Mouse (Mus musculus): ENCODE results near the gene Ccdc160. TPM values are rescaled to one million over a fixed set of nuclear protein-coding genes. Genes with fewer than 3 reads are reported as not detected.
A peak's percentile ranks its signal among the peaks of the same experiment; 100 is the strongest.

Gene Ccdc160
- polyA plus RNA-seq (2014; fragmentation: Nextera tagmentation; extraction: Ambion mirVana), result 0.70 and 1.00 TPM in 2 replicates

DNA sequence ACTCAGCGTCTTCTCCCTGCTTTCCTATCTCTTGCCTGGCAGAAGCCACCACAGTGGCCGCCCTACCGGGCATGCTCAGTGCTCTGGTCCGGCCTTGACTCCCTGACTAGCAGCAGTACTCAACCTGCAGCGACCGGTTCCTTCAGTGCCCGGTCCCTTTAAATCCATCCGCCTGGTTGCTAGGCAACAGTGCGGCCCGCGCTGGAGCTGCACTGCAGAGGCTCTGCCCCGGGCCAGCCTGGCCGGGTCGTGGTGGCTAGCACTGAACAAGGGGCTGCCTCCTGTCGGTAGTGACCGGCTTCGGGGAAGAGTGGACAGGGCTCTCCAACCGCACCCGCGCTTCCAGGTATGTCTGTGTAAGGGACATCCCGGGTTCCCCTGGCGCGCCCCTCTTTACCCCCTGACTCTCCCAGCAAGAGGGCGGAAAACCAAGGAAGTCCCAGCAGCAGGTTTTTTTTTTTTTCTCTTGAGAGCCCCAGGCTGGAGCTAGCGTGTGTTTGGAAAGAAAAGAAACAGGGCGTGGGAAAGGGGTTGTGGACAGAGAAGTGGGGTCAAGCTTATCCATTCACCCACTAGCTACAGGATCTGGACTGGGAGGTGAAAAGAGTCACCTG, at the start of gene Ccdc160:
Gene Ccdc160, plus strand, starts transcription at position 221 of the 614 bp plus-strand sequence.
- Histone ChIP-seq H3K4me1 (ENCODE audit: control insufficient read depth, insufficient read depth, low read length) (no peaks in the 10 kb centered on the region), H3K36me3 (ENCODE audit: control insufficient read depth, insufficient read depth, low read length) (no peaks in the 10 kb centered on the region), H3K4me3 (ENCODE audit: low read depth, low read length) (peak within 1 kb of the TSS; percentile 31), H3K27ac (ENCODE audit: low read length) (no peak within 1 kb of the TSS), H3K9me3 (ENCODE audit: control insufficient read depth, low read depth, low read length) (no peaks in the 10 kb centered on the region), H3K4me2 (replicated peaks; ENCODE audit: low read depth, low read length) (peak within 1 kb of the TSS; percentile 49), H3K9ac (replicated peaks; ENCODE audit: low read depth, low read length) (no peak within 1 kb of the TSS), H3K27me3 (ENCODE audit: control insufficient read depth, insufficient read depth, low read length) (no peaks in the 10 kb centered on the region)
- WGBS, result 12% methylated on average over 26 of the region's 26 CpGs
- ATAC-seq (ENCODE audit: insufficient number of reproducible peaks, insufficient read depth, low FRiP score, low read depth), result peak; percentile 86

DNA sequence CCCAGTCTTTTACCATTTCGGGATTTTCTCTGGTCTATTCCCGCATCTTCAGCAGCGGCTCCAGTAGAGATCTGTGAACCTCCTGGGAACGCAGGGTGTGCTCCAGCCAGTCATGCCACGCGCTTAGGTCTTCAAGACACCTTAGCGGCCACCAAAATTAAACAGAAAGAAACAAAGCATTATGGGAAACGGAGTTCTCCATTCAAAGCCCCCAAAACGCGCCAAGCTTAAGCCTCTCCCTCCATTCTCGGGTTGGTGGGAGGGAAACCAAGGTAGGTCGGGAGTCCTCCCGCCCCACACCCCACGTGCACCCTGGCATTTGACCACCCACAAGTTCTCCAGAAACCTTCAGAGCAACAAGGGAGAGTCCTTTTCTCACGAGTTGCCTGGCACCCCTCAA, 47.2 kb upstream of the Ccdc160 start:
- H3K9ac ChIP-seq (replicated peaks; ENCODE audit: low read depth, low read length), result no peak overlapping the region
- H3K4me2 ChIP-seq (replicated peaks; ENCODE audit: low read depth, low read length), result peak overlapping the region; percentile 54
- no peaks in the 10 kb centered on the region for H3K9me3 ChIP-seq (ENCODE audit: control insufficient read depth, low read depth, low read length)
- ATAC-seq (ENCODE audit: insufficient number of reproducible peaks, insufficient read depth, low FRiP score, low read depth), result no peak
- H3K27me3 ChIP-seq (ENCODE audit: control insufficient read depth, insufficient read depth, low read length), result no peaks in the 10 kb centered on the region
- no peaks in the 10 kb centered on the region for H3K36me3 ChIP-seq (ENCODE audit: control insufficient read depth, insufficient read depth, low read length)
- no peaks in the 10 kb centered on the region for H3K4me1 ChIP-seq (ENCODE audit: control insufficient read depth, insufficient read depth, low read length)
- WGBS, result 26% methylated on average over 15 of the region's 15 CpGs
- peak overlapping the region; percentile 29 for H3K4me3 ChIP-seq (ENCODE audit: low read depth, low read length)
- H3K27ac ChIP-seq (ENCODE audit: low read length), result no peak overlapping the region

DNA sequence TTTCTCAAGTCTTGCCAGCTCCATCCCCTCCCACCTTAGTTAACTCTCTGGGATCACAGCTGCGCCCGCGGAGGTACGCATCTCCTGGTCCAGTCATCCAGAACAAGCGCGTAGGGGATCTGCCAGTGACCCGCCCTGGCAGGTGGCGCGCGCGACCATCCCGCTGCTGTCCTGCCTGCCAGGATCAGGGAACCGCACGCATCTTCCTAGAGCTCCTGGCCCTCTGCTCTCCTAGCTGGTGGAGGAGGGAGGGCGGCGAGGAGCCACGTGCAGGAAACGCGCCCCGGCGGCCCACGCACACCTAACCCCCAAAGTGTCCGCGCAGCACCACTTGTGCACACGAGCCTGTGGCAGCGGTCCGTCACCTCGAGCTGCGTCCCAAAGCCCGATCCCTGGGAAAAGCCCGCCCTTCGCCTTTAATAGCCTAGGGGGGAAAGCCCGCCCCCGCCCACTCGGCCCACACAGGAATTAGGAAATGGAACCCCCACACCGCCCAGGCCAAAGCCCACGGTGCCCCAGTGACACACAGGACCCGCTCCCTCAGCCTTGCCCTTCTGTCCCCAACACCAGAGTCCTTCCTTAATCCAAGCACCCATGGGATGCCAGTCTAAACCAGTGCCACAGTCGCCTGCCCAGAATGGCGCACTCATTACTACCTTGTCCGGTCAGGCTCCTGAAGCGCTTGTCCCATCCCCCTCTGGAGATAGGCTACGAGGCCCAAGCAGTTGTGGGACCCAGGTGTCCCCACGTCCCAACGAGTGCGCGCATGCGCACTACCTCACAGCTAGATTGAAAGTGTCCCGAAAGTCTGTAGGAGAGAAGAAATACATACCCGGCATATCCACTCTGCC, 46.6 kb upstream of the Ccdc160 start:
- H3K4me1 ChIP-seq (ENCODE audit: control insufficient read depth, insufficient read depth, low read length), result no peaks in the 10 kb centered on the region
- ATAC-seq (ENCODE audit: insufficient number of reproducible peaks, insufficient read depth, low FRiP score, low read depth), result no peak
- H3K27ac ChIP-seq (ENCODE audit: low read length), result no peak overlapping the region
- 21% methylated on average over 46 of the region's 50 CpGs for WGBS
- H3K9ac ChIP-seq (replicated peaks; ENCODE audit: low read depth, low read length), result no peak overlapping the region
- H3K4me3 ChIP-seq (ENCODE audit: low read depth, low read length), result peak overlapping the region; percentile 29
- no peaks in the 10 kb centered on the region for H3K27me3 ChIP-seq (ENCODE audit: control insufficient read depth, insufficient read depth, low read length)
- H3K9me3 ChIP-seq (ENCODE audit: control insufficient read depth, low read depth, low read length), result no peaks in the 10 kb centered on the region
- H3K36me3 ChIP-seq (ENCODE audit: control insufficient read depth, insufficient read depth, low read length), result no peaks in the 10 kb centered on the region
- peak overlapping the region; percentile 54 for H3K4me2 ChIP-seq (replicated peaks; ENCODE audit: low read depth, low read length)

DNA sequence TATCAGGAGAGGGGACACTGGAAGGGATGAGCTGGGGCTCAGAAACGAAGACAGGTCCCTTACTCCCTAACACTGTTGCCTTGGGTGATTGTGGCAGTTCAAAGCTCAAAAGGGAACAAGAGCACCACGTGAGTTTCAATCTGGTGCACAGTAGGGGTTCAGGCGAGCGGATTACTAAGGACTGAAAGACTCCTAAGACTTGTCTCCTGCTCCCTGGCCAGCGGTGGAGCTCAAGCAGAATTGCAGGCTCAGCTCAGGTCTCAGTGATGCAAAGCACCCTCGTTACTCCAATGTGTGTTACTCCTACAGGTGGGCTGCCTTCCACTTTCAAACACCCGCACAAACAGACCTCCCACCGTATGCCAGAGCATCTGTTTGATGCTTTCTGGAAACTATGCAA, 45.5 kb upstream of the Ccdc160 start:
- 18% methylated on average over 8 of the region's 8 CpGs for WGBS
- no peak overlapping the region for H3K4me2 ChIP-seq (replicated peaks; ENCODE audit: low read depth, low read length)
- H3K9me3 ChIP-seq (ENCODE audit: control insufficient read depth, low read depth, low read length), result no peaks in the 10 kb centered on the region
- no peak overlapping the region for H3K27ac ChIP-seq (ENCODE audit: low read length)
- no peaks in the 10 kb centered on the region for H3K4me1 ChIP-seq (ENCODE audit: control insufficient read depth, insufficient read depth, low read length)
- ATAC-seq (ENCODE audit: insufficient number of reproducible peaks, insufficient read depth, low FRiP score, low read depth), result no peak
- H3K9ac ChIP-seq (replicated peaks; ENCODE audit: low read depth, low read length), result no peak overlapping the region
- H3K27me3 ChIP-seq (ENCODE audit: control insufficient read depth, insufficient read depth, low read length), result no peaks in the 10 kb centered on the region
- no peaks in the 10 kb centered on the region for H3K36me3 ChIP-seq (ENCODE audit: control insufficient read depth, insufficient read depth, low read length)
- H3K4me3 ChIP-seq (ENCODE audit: low read depth, low read length), result no peak overlapping the region

DNA sequence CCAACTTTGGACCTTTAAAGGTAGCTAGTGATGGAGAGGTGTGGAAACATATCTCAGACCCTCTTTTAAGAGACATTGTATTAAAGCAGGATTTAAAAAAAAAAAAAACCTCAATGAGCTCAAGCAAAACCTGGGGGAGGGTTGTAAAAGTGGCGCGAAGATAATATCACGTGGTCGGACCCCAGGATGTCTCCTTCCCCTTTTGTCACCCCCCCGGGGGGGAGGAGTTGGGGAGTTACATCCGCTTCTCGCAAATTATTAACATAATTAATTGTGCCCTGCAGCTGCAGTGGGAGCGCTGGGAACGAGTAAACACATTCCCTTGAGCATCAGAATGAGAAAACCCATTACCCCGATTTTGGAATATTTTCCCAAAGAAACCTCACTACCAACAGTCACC, 45.1 kb upstream of the Ccdc160 start:
- WGBS, result 19% methylated on average over 10 of the region's 10 CpGs
- no peak for ATAC-seq (ENCODE audit: insufficient number of reproducible peaks, insufficient read depth, low FRiP score, low read depth)
- no peak overlapping the region for H3K4me2 ChIP-seq (replicated peaks; ENCODE audit: low read depth, low read length)
- H3K9ac ChIP-seq (replicated peaks; ENCODE audit: low read depth, low read length), result no peak overlapping the region
- no peaks in the 10 kb centered on the region for H3K27me3 ChIP-seq (ENCODE audit: control insufficient read depth, insufficient read depth, low read length)
- H3K4me3 ChIP-seq (ENCODE audit: low read depth, low read length), result no peak overlapping the region
- no peaks in the 10 kb centered on the region for H3K36me3 ChIP-seq (ENCODE audit: control insufficient read depth, insufficient read depth, low read length)
- H3K4me1 ChIP-seq (ENCODE audit: control insufficient read depth, insufficient read depth, low read length), result no peaks in the 10 kb centered on the region
- no peak overlapping the region for H3K27ac ChIP-seq (ENCODE audit: low read length)
- no peaks in the 10 kb centered on the region for H3K9me3 ChIP-seq (ENCODE audit: control insufficient read depth, low read depth, low read length)

DNA sequence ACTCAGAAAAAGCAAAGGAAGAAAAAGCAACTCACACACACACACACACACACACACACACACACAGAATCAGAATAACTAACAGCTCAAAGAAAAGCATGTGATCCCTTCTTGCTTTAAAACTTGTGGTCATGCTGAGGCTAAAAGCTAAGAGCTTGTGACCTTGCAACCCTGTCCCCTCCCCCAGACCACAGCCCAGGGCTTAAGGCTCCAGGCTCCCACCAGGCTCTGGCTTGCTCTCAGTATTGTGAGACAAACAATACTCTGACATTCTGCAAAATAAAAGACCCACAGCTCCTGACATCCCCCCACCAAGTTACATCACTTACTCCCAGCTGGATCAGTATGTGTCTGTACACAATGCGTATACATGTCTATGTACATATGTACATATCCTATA, 44.2 kb upstream of the Ccdc160 start:
- Histone ChIP-seq H3K9ac (replicated peaks; ENCODE audit: low read depth, low read length) (no peak overlapping the region), H3K4me3 (ENCODE audit: low read depth, low read length) (no peak overlapping the region), H3K9me3 (ENCODE audit: control insufficient read depth, low read depth, low read length) (no peaks in the 10 kb centered on the region), H3K4me1 (ENCODE audit: control insufficient read depth, insufficient read depth, low read length) (no peaks in the 10 kb centered on the region), H3K27ac (ENCODE audit: low read length) (no peak overlapping the region), H3K4me2 (replicated peaks; ENCODE audit: low read depth, low read length) (no peak overlapping the region), H3K27me3 (ENCODE audit: control insufficient read depth, insufficient read depth, low read length) (no peaks in the 10 kb centered on the region), H3K36me3 (ENCODE audit: control insufficient read depth, insufficient read depth, low read length) (no peaks in the 10 kb centered on the region)
- WGBS, result 40% methylated on average over 1 of the region's 1 CpGs
- no peak for ATAC-seq (ENCODE audit: insufficient number of reproducible peaks, insufficient read depth, low FRiP score, low read depth)

DNA sequence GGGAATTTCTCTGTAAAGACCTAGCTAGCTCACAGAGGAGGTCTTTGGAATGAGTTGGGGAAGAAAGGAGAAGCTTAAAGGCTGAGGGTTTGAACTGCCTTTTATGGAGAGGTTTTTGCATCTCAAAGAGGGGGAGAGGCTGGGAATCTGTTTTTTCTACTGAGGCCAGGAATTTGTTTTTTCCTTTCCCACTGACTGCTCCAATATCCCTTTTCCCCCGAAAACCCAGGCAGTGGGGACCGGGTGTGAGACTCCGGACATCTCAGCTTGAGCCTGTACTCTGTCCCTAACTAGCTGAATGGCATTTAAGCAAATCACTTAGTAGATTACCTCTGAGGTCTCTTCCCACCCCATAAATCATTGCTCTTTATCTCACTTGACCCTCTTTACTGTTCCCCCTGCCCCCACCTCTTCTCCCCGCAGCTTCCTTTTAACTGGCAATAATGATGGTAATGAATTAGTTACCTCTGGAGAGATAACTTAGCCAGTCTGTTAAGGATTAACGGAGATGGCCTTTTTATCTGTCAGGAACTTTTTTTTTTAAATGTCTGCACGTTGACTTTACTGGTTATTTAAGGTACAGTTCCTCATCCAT, 37.4 kb upstream of the Ccdc160 start:
- Histone ChIP-seq H3K4me3 (ENCODE audit: low read depth, low read length) (no peak overlapping the region), H3K27ac (ENCODE audit: low read length) (no peak overlapping the region), H3K4me1 (ENCODE audit: control insufficient read depth, insufficient read depth, low read length) (no peaks in the 10 kb centered on the region), H3K36me3 (ENCODE audit: control insufficient read depth, insufficient read depth, low read length) (no peaks in the 10 kb centered on the region), H3K9me3 (ENCODE audit: control insufficient read depth, low read depth, low read length) (no peaks in the 10 kb centered on the region), H3K27me3 (ENCODE audit: control insufficient read depth, insufficient read depth, low read length) (no peaks in the 10 kb centered on the region), H3K4me2 (replicated peaks; ENCODE audit: low read depth, low read length) (no peak overlapping the region), H3K9ac (replicated peaks; ENCODE audit: low read depth, low read length) (no peak overlapping the region)
- WGBS, result 28% methylated on average over 6 of the region's 6 CpGs
- no peak for ATAC-seq (ENCODE audit: insufficient number of reproducible peaks, insufficient read depth, low FRiP score, low read depth)

DNA sequence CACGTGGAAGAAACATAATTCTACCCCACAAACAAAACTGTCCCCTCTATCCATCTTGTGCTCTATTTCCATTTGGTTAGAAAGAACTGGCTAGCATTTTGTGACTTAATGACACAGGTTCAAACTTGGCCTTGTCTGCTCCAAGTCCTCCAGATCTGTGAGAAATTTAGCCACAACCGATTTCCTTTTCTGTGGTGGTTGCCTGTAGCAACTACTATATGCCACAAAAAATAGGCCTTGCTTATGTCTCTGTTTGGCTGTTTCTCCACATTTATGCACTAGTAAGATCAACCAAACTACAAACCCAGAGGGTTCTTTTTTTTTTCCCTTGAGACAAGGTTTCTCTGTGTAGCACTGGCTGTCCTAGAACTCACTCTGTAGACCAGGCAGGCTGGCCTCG, 33.8 kb upstream of the Ccdc160 start:
- ATAC-seq (ENCODE audit: insufficient number of reproducible peaks, insufficient read depth, low FRiP score, low read depth), result no peak
- Histone ChIP-seq H3K27me3 (ENCODE audit: control insufficient read depth, insufficient read depth, low read length) (no peaks in the 10 kb centered on the region), H3K36me3 (ENCODE audit: control insufficient read depth, insufficient read depth, low read length) (no peaks in the 10 kb centered on the region), H3K4me3 (ENCODE audit: low read depth, low read length) (no peak overlapping the region), H3K9me3 (ENCODE audit: control insufficient read depth, low read depth, low read length) (no peaks in the 10 kb centered on the region), H3K27ac (ENCODE audit: low read length) (no peak overlapping the region), H3K4me2 (replicated peaks; ENCODE audit: low read depth, low read length) (no peak overlapping the region), H3K9ac (replicated peaks; ENCODE audit: low read depth, low read length) (no peak overlapping the region), H3K4me1 (ENCODE audit: control insufficient read depth, insufficient read depth, low read length) (no peaks in the 10 kb centered on the region)
- 67% methylated on average over 3 of the region's 3 CpGs for WGBS
